Mouse (Mus musculus) CH12.LX (cell line): Measurements from ENCODE around the gene Reck. TPM values are rescaled to one million over a fixed set of nuclear protein-coding genes. Genes with fewer than 3 reads are reported as not detected.
A peak's percentile ranks its signal among the peaks of the same experiment; 100 is the strongest.

ENCODE experiments used
- DNase-seq: peaks from one replicate; pipeline ENCODE4 v3.0.0-alpha.2; 2013; ENCODE audit errors: extremely low read depth
- H3K27ac ChIP-seq: 2 replicates; pipeline ENCODE4 v1.5.1; 2012; ENCODE audit warnings: low read depth, mild to moderate bottlenecking, control low read depth, moderate library complexity; ENCODE audit not compliant: insufficient read depth
- H3K27me3 ChIP-seq: replicated peaks from 2 replicates; pipeline ENCODE3; 2012; ENCODE audit warnings: inconsistent platforms
- H3K36me3 ChIP-seq, 2 experiments: replicated peaks in 1 of 2; 2 replicates each; pipeline versions ENCODE3 to v1.6.1; 2012; ENCODE audit warnings: inconsistent platforms in 1 of 2, low read length in 1 of 2, mild to moderate bottlenecking in 1 of 2, mixed read lengths in 1 of 2, moderate library complexity in 1 of 2; ENCODE audit not compliant: control insufficient read depth in 1 of 2, insufficient read depth in 1 of 2
- H3K4me1 ChIP-seq, 2 experiments: 2 replicates each; pipeline ENCODE4 v1.6.1; 2012; ENCODE audit warnings: inconsistent platforms in 1 of 2, moderate library complexity in 1 of 2; ENCODE audit not compliant: insufficient read depth in 2 of 2, control insufficient read depth in 1 of 2
- H3K4me2 ChIP-seq: 2 replicates; pipeline ENCODE4 v1.6.1; 2012; ENCODE audit warnings: low read depth, mild to moderate bottlenecking, control low read depth; ENCODE audit not compliant: poor library complexity, insufficient read depth, severe bottlenecking
- H3K4me3 ChIP-seq, 3 experiments: fragments of 150-350 bp in 1 of 3; sonication (generic) in 1 of 3; replicated peaks in 1 of 3; 2 replicates each; pipeline versions ENCODE3 to v1.5.1; 2011 to 2012; ENCODE audit warnings: low read depth in 2 of 3, low read length in 2 of 3, mild to moderate bottlenecking in 2 of 3, moderate library complexity in 2 of 3, control low read depth in 1 of 3, improper control_type of control experiment in 1 of 3, inconsistent platforms in 1 of 3, mixed read lengths in 1 of 3; ENCODE audit not compliant: poor library complexity in 1 of 3
- H3K79me2 ChIP-seq: replicated peaks from 2 replicates; pipeline ENCODE4 v1.6.1; 2012; ENCODE audit warnings: mild to moderate bottlenecking, moderate library complexity; ENCODE audit not compliant: control insufficient read depth, poor library complexity, insufficient read depth, severe bottlenecking; ENCODE audit errors: extremely low read depth
- H3K9ac ChIP-seq: 2 replicates; pipeline ENCODE4 v1.6.1; 2012; ENCODE audit warnings: low read depth, mild to moderate bottlenecking, control low read depth, moderate library complexity; ENCODE audit not compliant: insufficient read depth
- H3K9me3 ChIP-seq: replicated peaks from 2 replicates; pipeline ENCODE3; 2012; ENCODE audit warnings: low read length, inconsistent platforms, mixed read lengths
- BHLHE40 ChIP-seq: IDR thresholded peaks from 2 replicates; pipeline ENCODE4 v1.6.1; 2011; ENCODE audit warnings: mild to moderate bottlenecking, low read depth, low read length, improper control_type of control experiment
- CHD1 ChIP-seq: IDR thresholded peaks from 2 replicates; pipeline ENCODE4 v1.6.1; 2012; ENCODE audit warnings: low read depth, low read length, improper control_type of control experiment, inconsistent platforms
- CHD2 ChIP-seq: IDR thresholded peaks from 2 replicates; pipeline ENCODE4 v1.6.1; 2011; ENCODE audit warnings: low read length, improper control_type of control experiment
- CTCF ChIP-seq, 2 experiments: IDR thresholded peaks in 1 of 2; conservative IDR thresholded peaks in 1 of 2; 2 replicates each; pipeline ENCODE4 v1.5.1; 2011 to 2012; ENCODE audit warnings: low read depth in 2 of 2, low read length in 2 of 2, improper control_type of control experiment in 1 of 2, inconsistent platforms in 1 of 2, mild to moderate bottlenecking in 1 of 2, moderate library complexity in 1 of 2
- E2F4 ChIP-seq: IDR thresholded peaks from 2 replicates; pipeline ENCODE4 v1.6.1; 2011; ENCODE audit warnings: low read depth, low read length, improper control_type of control experiment; ENCODE audit not compliant: insufficient replicate concordance
- ELF1 ChIP-seq: IDR thresholded peaks from 2 replicates; pipeline ENCODE4 v1.6.1; 2014; ENCODE audit warnings: low read depth, mild to moderate bottlenecking, inconsistent platforms, low read length, improper control_type of control experiment
- ETS1 ChIP-seq: conservative IDR thresholded peaks from 2 replicates; pipeline ENCODE4 v1.6.1; 2012; ENCODE audit warnings: low read depth, mild to moderate bottlenecking, inconsistent platforms, low read length, improper control_type of control experiment, moderate library complexity
- GABPA ChIP-seq: IDR thresholded peaks from 2 replicates; pipeline ENCODE4 v1.6.1; 2012; ENCODE audit warnings: low read depth, low read length, improper control_type of control experiment, inconsistent platforms; ENCODE audit not compliant: insufficient replicate concordance
- HCFC1 ChIP-seq: IDR thresholded peaks from 2 replicates; pipeline ENCODE4 v1.6.1; 2012; ENCODE audit warnings: low read depth, mild to moderate bottlenecking, inconsistent platforms, low read length, improper control_type of control experiment
- IRF4 ChIP-seq: IDR thresholded peaks from 2 replicates; pipeline ENCODE4 v1.6.1; 2014; ENCODE audit warnings: low read depth, mild to moderate bottlenecking, inconsistent platforms, low read length, improper control_type of control experiment
- JUN ChIP-seq: IDR thresholded peaks from 2 replicates; pipeline ENCODE4 v1.6.1; 2011; ENCODE audit warnings: low read depth, mild to moderate bottlenecking, low read length, improper control_type of control experiment, moderate library complexity; ENCODE audit not compliant: insufficient read depth
- JUND ChIP-seq: conservative IDR thresholded peaks from 2 replicates; pipeline ENCODE4 v1.6.1; 2011; ENCODE audit warnings: low read depth, low read length, improper control_type of control experiment
- MAFK ChIP-seq: IDR thresholded peaks from 2 replicates; pipeline ENCODE4 v1.6.1; 2011; ENCODE audit warnings: low read length, improper control_type of control experiment; ENCODE audit not compliant: insufficient replicate concordance
- MAZ ChIP-seq: IDR thresholded peaks from 2 replicates; pipeline ENCODE4 v1.6.1; 2012; ENCODE audit warnings: low read depth, mild to moderate bottlenecking, inconsistent platforms, low read length, improper control_type of control experiment, moderate library complexity
- MEF2A ChIP-seq: IDR thresholded peaks from 2 replicates; pipeline ENCODE4 v1.6.1; 2014; ENCODE audit warnings: low read depth, mild to moderate bottlenecking, inconsistent platforms, low read length, improper control_type of control experiment, borderline replicate concordance
- MYC ChIP-seq: IDR thresholded peaks from 2 replicates; pipeline ENCODE4 v1.6.1; 2011; ENCODE audit warnings: low read depth, mild to moderate bottlenecking, improper control_type of control experiment, low read length
- NRF1 ChIP-seq: IDR thresholded peaks from 2 replicates; pipeline ENCODE4 v1.6.1; 2014; ENCODE audit warnings: low read depth, mild to moderate bottlenecking, inconsistent platforms, low read length, improper control_type of control experiment, moderate library complexity
- PAX5 ChIP-seq: IDR thresholded peaks from 2 replicates; pipeline ENCODE4 v1.6.1; 2012; ENCODE audit warnings: low read length, inconsistent platforms, mixed read lengths
- POLR2A ChIP-seq: IDR thresholded peaks from 2 replicates; pipeline ENCODE4 v1.6.1; 2011; ENCODE audit warnings: low read depth, mild to moderate bottlenecking, improper control_type of control experiment, low read length
- POLR2AphosphoS2 ChIP-seq: IDR thresholded peaks from 2 replicates; pipeline ENCODE4 v1.6.1; 2011; ENCODE audit warnings: low read depth, low read length, improper control_type of control experiment
- RCOR1 ChIP-seq: conservative IDR thresholded peaks from 2 replicates; pipeline ENCODE4 v1.6.1; 2012; ENCODE audit warnings: low read depth, mild to moderate bottlenecking, inconsistent platforms, low read length, improper control_type of control experiment
- SIN3A ChIP-seq: IDR thresholded peaks from 2 replicates; pipeline ENCODE4 v1.6.1; 2012; ENCODE audit warnings: low read length, improper control_type of control experiment, inconsistent platforms
- SMC3 ChIP-seq: IDR thresholded peaks from 2 replicates; pipeline ENCODE4 v1.6.1; 2011; ENCODE audit warnings: low read depth, low read length, improper control_type of control experiment
- TBP ChIP-seq: conservative IDR thresholded peaks from 2 replicates; pipeline ENCODE4 v1.6.1; 2011; ENCODE audit warnings: low read depth, low read length, improper control_type of control experiment
- TCF12 ChIP-seq: IDR thresholded peaks from 2 replicates; pipeline ENCODE4 v1.6.1; 2014; ENCODE audit warnings: low read depth, mild to moderate bottlenecking, inconsistent platforms, low read length, improper control_type of control experiment
- UBTF ChIP-seq: IDR thresholded peaks from 2 replicates; pipeline ENCODE4 v1.6.1; 2012; ENCODE audit warnings: low read depth, mild to moderate bottlenecking, inconsistent platforms, low read length, improper control_type of control experiment, moderate library complexity
- USF1 ChIP-seq: IDR thresholded peaks from 2 replicates; pipeline ENCODE4 v1.6.1; 2014; ENCODE audit warnings: low read depth, mild to moderate bottlenecking, inconsistent platforms, low read length, improper control_type of control experiment
- USF2 ChIP-seq: conservative IDR thresholded peaks from 2 replicates; pipeline ENCODE4 v1.6.1; 2011; ENCODE audit warnings: low read depth, low read length, improper control_type of control experiment
- ZC3H11A ChIP-seq: IDR thresholded peaks from 2 replicates; pipeline ENCODE4 v1.6.1; 2012; ENCODE audit warnings: low read depth, mild to moderate bottlenecking, inconsistent platforms, low read length, improper control_type of control experiment
- ZKSCAN1 ChIP-seq: IDR thresholded peaks from 2 replicates; pipeline ENCODE4 v1.6.1; 2012; ENCODE audit warnings: low read depth, inconsistent platforms, low read length, improper control_type of control experiment, borderline replicate concordance
- ZMIZ1 ChIP-seq: IDR thresholded peaks from 2 replicates; pipeline ENCODE4 v1.6.1; 2012; ENCODE audit warnings: low read depth, mild to moderate bottlenecking, inconsistent platforms, low read length, improper control_type of control experiment
- ZNF384 ChIP-seq: IDR thresholded peaks from 2 replicates; pipeline ENCODE4 v1.6.1; 2012; ENCODE audit warnings: low read depth, low read length, improper control_type of control experiment, inconsistent platforms
- dilution Hi-C: fragments of 300-500 bp; cut with MboI; formaldehyde crosslinking; loops from 2 replicates; pipeline ENCODE4 v1.14.3; 2020; ENCODE audit warnings: low sequenced_read_pairs; ENCODE audit not compliant: extremely low pct_unique_long_range_greater_than_20kb, extremely low pct_ligation_motif_present
- in situ Hi-C: fragments of 300-500 bp; cut with MboI; formaldehyde crosslinking; loops from 3 replicates; pipeline ENCODE4 v1.14.3; 2019; ENCODE audit warnings: low sequenced_read_pairs, low pct_ligation_motif_present, low pct_unique_long_range_greater_than_20kb, mixed read lengths
- polyA plus RNA-seq: library from polyadenylated mRNA; unstranded; fragments of >175 nt; gene quantifications from 2 replicates; pipeline ENCODE4 v1.2.1, GENCODE M21; 2012; ENCODE audit warnings: low read depth; ENCODE audit not compliant: insufficient read length
- total RNA-seq, 2 experiments: library from RNA; depleted of rRNA; stranded (reverse); fragments of 300-350 nt in 1 of 2; fragments of >200 nt in 1 of 2; gene quantifications; 2 replicates each; pipeline ENCODE4 v1.2.3; 2012 to 2014

Reck gene
- total and polyA plus RNA-seq, 3 experiments = 0.44 to 1.8 (median 0.68) TPM

DNA sequence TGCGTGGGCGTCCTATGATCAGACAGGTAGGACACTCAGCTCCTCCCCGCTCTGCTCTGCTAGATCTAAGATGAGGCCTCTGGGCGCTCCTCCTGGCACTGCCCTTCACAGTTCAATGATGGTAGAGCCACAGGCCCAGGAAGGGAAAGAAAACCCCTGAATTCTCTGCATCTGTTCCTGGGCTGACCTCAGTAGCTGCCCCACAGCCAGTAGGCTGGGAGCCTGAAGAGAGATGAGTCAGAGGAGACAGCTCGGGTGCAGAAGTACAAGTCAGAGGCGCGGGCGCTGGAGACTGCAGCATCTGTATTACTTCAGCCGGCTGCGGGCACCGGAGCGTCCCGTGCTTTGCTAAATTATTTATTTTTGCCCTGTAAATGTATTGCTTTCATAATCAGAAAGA lies 93.3 kb downstream of the Reck start:
- Histone ChIP-seq H3K79me2 (peaks cover 3% of the 10 kb centered on the region; the same call in 1 of the 2 replicates), H3K4me3 (peak overlapping the region in 1 of 3 experiments; percentile 5), H3K27me3 (no peaks in the 10 kb centered on the region), H3K4me1 (peaks cover 61 to 91% of the 10 kb centered on the region in 2 experiments), H3K4me2 (peak overlapping the region; percentile 64; the same call in 1 of the 2 replicates), H3K9me3 (no peaks in the 10 kb centered on the region), H3K36me3 (peaks cover 9 to 44% of the 10 kb centered on the region in 2 experiments), H3K9ac (peak overlapping the region; percentile 9; the same call in 1 of the 2 replicates), H3K27ac (no peak overlapping the region)
- TF ChIP-seq NRF1 (no peak), CHD2 (no peak), E2F4 (no peak), HCFC1 (no peak), MEF2A (no peak; the same call in 1 of the 2 replicates), TCF12 (peak; percentile 59; the same call in 1 of the 2 replicates), POLR2AphosphoS2 (no peak), ZNF384 (no peak), ZC3H11A (no peak), ZKSCAN1 (no peak), MYC (0 out of 2 replicates have a peak, but pooled peaks have one; percentile 4), USF2 (no peak), ETS1 (peak; percentile 71), CTCF (conservative IDR thresholded peaks at IDR 0.05 in 1 of 2, IDR thresholded peaks at IDR 0.05 in 1 of 2; ENCODE audit: low read depth in 2 of 2, low read length in 2 of 2) (no peak), SMC3 (no peak), PAX5 (no peak), CHD1 (0 out of 2 replicates have a peak, but pooled peaks have one; percentile 29), POLR2A (peak; percentile 40; the same call in 1 of the 2 replicates), MAFK (no peak), JUND (no peak), TBP (0 out of 2 replicates have a peak, but pooled peaks have one; percentile 51), JUN (no peak), MAZ (no peak), USF1 (no peak), BHLHE40 (peak; percentile 59), RCOR1 (no peak), GABPA (no peak), SIN3A (peak; percentile 26; the same call in 1 of the 2 replicates), ZMIZ1 (no peak), ELF1 (no peak), IRF4 (peak; percentile 42; the same call in 1 of the 2 replicates), UBTF (0 out of 2 replicates have a peak, but pooled peaks have one; percentile 74)
- dilution Hi-C loops = no loop called here
- in situ Hi-C loops = no loop called here
- DNase-seq = peak; percentile 84
